Mouse (Mus musculus) heart, postnatal 0 days (tissue): Measurements from ENCODE around the gene Pon1.

Source experiments
- CTCF ChIP-seq: IDR thresholded peaks from 2 replicates; pipeline ENCODE4 v1.5.1; 2016; ENCODE audit warnings: antibody characterized with exemption, control low read depth, low read depth
- EP300 ChIP-seq: IDR thresholded peaks from 2 replicates; pipeline ENCODE4 v1.6.1; 2016; ENCODE audit warnings: antibody characterized with exemption, low read depth

DNA sequence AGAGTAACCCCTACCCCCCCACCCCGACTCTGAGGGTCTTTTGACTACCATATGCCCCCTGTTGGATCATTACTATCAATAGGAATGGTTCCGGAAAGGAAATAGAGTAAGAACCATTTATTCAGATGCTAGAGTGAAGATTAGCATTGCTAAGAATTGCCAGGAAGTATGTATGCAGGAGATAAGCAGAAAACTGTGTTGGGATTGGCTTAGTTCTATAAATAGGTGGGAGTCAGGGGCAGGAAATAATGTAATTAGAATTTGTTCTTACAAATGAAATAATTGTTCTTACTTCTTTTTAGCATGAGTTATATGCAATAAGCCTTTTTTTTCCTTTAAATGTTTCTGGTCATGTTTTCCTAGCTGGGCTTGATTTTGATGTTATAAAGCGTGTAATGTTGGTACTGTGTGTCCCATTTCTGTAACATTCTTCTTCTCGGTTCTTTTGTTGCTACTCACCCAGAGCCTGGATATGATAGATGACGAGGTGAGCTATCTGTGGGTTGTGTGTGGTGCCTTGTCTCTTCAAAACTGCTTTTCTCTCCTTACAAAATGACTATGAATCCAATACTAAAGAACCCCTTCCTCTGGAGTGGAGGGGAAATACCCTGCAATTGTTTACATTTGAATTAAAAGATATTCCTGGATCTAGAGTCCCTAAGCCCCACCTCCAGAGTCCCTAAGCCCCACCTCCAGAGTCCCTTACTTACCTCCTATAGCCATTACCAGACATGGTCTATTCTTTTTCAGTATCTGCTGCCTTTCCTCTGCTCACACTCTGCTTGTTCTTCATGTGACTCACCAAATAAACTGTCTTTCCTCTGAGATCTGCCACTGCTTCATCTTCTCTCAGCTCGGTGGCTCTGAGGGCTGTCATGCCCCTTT, 37.0 kb downstream of the Pon1 start:
- TF ChIP-seq CTCF (no peak), EP300 (peak; percentile 67; the same call in 1 of the 2 replicates)
